Mouse (Mus musculus) spleen, adult 2 months (tissue): ENCODE data around the gene Nckap5. TPM values are rescaled to one million over a fixed set of nuclear protein-coding genes. Genes with fewer than 3 reads are reported as not detected.

Experiments used
- DNase-seq, 2 experiments: peaks; one replicate each; pipeline versions ENCODE4 v3.0.0 to v3.0.0-alpha.2; 2012 to 2021; ENCODE audit warnings: low spot score in 2 of 2, low read depth in 1 of 2
- H3K27ac ChIP-seq: fragments of 200-500 bp; 2 replicates; pipeline ENCODE4 v1.5.1; 2012; ENCODE audit warnings: low read length, inconsistent platforms; ENCODE audit not compliant: insufficient read depth
- H3K27me3 ChIP-seq: fragments of 200-500 bp; 2 replicates; pipeline ENCODE4 v1.6.1; 2012; ENCODE audit warnings: mild to moderate bottlenecking, moderate library complexity, low read length, inconsistent platforms; ENCODE audit not compliant: control insufficient read depth, insufficient read depth
- H3K36me3 ChIP-seq: fragments of 200-500 bp; 2 replicates; pipeline ENCODE4 v1.6.1; 2012; ENCODE audit warnings: mild to moderate bottlenecking, low read length, inconsistent platforms; ENCODE audit not compliant: control insufficient read depth, insufficient read depth
- H3K4me1 ChIP-seq: fragments of 200-500 bp; 2 replicates; pipeline ENCODE4 v1.6.1; 2011; ENCODE audit warnings: inconsistent platforms; ENCODE audit not compliant: control insufficient read depth, insufficient read depth, insufficient read length
- H3K4me3 ChIP-seq: fragments of 200-500 bp; 2 replicates; pipeline ENCODE4 v1.5.1; 2011; ENCODE audit warnings: mild to moderate bottlenecking, inconsistent platforms; ENCODE audit not compliant: insufficient read depth, insufficient read length; ENCODE audit errors: extremely low read depth
- CTCF ChIP-seq: fragments of 200-500 bp; IDR thresholded peaks from 2 replicates; pipeline ENCODE4 v1.5.1; 2011; ENCODE audit warnings: mild to moderate bottlenecking, inconsistent platforms; ENCODE audit not compliant: insufficient read depth, insufficient read length, insufficient replicate concordance; ENCODE audit errors: extremely low read depth
- POLR2A ChIP-seq: fragments of 200-500 bp; IDR thresholded peaks from 2 replicates; pipeline ENCODE4 v1.6.1; 2011; ENCODE audit warnings: low read depth, low read length, inconsistent platforms
- WGBS: fragments of 180-500 bp; shearing (Covaris S2); methylation state at CpG from one replicate; pipeline ENCODE4 v1.1.7; 2018; 5-methylcytosine and 5-hydroxymethylcytosine counted together
- polyA plus RNA-seq: library from polyadenylated mRNA; depleted of rRNA; stranded (reverse); fragments of >200 nt; gene quantifications from 2 replicates; pipeline ENCODE4 v1.2.3, GENCODE M21; 2012

The Nckap5 gene
- polyA plus RNA-seq, 1 experiment, result 0.26 TPM

DNA sequence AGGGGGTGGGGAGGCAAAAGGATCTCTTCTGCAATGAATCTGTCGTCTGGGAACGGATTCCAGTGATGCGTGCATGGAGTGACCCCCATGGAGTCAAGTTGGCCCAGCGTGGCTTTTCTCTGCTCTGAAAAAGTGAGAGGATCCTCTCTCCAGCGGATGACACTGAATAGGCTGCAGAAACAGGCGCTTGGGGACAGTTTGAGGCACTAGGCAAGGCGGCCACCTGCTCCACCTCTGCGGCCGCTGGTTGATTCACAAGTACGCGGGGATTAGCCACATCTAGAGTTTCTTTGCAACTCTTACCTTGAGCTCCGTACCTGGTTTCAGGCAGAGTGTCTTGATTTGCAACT, 92.3 kb downstream of the Nckap5 start:
- H3K27ac ChIP-seq, result no peak overlapping the region
- H3K27me3 ChIP-seq, result peaks cover 2% of the 10 kb centered on the region; the same call in 1 of the 2 replicates
- WGBS, result 6% methylated on average over 12 of the region's 12 CpGs
- H3K4me1 ChIP-seq, result no peaks in the 10 kb centered on the region
- no peak for TF ChIP-seq POLR2A
- TF ChIP-seq CTCF, result no peak
- H3K4me3 ChIP-seq, result no peak overlapping the region
- H3K36me3 ChIP-seq, result no peaks in the 10 kb centered on the region
- DNase-seq, result no peak

DNA sequence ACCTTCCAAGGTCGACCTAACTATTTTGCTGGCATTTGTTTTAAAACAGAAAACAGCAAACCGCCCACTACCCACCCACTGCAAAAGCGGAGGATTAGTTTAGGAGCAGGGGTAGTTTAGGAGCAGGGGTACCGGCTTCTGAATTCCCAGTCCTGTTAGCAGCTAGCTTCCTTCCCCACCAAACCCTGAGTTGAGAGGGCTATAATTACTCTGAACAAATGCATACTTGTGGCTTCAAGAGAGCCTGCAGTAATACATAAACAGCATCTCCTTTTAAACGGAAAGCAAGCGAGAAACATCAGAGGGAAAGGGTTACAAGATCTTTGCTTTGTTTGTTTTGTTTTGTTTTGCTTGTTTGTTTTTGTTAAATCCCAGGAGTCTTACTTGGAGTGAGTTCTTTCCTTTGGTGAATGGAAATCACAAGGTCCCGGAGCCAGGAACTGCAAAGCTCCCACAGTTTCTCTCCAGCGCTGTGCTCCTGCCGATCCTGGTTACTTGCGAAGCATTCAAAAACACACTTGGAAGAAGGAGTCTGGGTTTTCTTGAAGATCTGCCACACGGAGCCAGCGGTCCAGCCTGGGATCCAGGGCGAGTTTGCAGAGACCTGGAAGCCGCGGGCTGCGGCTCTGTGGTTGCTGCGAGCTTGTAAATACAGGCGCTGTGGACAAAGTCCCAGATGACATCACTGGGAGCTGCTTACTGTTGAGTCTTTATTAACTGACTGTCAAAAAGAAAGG, 92.9 kb downstream of the Nckap5 start:
- 4% methylated on average over 18 of the region's 18 CpGs for whole genome bisulfite sequencing
- Histone ChIP-seq H3K4me3 (no peak overlapping the region), H3K4me1 (no peaks in the 10 kb centered on the region), H3K27ac (no peak overlapping the region), H3K36me3 (no peaks in the 10 kb centered on the region), H3K27me3 (peaks cover 2% of the 10 kb centered on the region; the same call in 1 of the 2 replicates)
- DNase-seq, result no peak
- TF ChIP-seq CTCF (no peak), POLR2A (no peak)

DNA sequence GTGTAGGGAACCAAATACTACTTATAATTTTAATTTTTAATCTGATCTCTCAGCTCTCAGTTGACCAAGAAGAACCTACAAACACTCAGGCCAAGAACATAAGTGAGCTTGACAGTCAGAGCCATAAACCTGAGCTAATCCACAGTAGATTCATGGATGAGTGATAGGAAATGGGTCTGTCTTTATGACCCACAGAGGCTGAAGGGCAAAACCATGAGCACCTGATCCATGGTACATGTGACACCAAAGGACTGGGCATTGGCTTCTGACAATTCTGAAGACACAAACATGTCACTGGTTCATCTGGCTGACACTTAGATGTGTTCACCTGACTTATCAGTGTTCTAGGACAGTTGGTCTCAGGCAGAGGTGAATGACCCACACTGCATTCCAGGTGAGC, 98.9 kb downstream of the Nckap5 start:
- no peak overlapping the region for H3K27ac ChIP-seq
- H3K4me3 ChIP-seq, result no peak overlapping the region
- H3K4me1 ChIP-seq, result no peaks in the 10 kb centered on the region
- TF ChIP-seq CTCF, result no peak
- no peak for TF ChIP-seq POLR2A
- no peak for DNase-seq
- no peaks in the 10 kb centered on the region for H3K27me3 ChIP-seq
- H3K36me3 ChIP-seq, result no peaks in the 10 kb centered on the region

DNA sequence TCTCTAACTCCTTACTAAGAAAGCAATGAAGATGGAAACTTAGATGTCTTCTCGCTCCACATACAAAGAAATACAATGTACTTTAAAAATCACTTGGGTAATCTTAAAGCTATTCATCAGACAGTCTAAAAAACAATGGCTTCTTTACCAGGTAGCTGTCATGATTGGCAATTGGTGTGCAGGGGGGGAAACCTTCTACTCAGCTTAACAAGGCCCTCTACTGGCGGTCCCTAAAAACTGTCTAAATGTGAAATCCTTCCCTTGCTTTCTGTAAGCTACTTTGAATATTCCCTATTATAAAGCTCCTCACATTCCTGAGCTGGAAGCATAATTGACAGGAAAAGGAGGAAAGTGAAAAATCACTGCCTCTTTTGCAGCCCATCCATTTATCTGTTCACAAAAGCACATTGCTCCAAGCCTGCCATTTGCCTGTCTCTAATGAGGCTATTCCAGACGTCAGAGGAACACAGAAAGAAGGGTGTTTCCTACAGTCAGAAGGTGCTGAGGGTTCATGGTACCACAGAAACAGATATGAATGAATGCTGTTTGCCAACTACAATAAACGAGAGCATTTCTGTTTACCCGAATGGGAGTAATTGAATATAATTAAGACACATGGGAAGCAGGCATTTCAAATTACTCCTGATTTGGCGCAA, 104.1 kb downstream of the Nckap5 start:
- Histone ChIP-seq H3K4me3 (no peak overlapping the region), H3K27me3 (no peaks in the 10 kb centered on the region), H3K36me3 (no peaks in the 10 kb centered on the region), H3K4me1 (no peaks in the 10 kb centered on the region), H3K27ac (no peak overlapping the region)
- TF ChIP-seq POLR2A (no peak), CTCF (no peak)
- WGBS, result 76% methylated on average over 6 of the region's 6 CpGs
- no peak for DNase-seq

DNA sequence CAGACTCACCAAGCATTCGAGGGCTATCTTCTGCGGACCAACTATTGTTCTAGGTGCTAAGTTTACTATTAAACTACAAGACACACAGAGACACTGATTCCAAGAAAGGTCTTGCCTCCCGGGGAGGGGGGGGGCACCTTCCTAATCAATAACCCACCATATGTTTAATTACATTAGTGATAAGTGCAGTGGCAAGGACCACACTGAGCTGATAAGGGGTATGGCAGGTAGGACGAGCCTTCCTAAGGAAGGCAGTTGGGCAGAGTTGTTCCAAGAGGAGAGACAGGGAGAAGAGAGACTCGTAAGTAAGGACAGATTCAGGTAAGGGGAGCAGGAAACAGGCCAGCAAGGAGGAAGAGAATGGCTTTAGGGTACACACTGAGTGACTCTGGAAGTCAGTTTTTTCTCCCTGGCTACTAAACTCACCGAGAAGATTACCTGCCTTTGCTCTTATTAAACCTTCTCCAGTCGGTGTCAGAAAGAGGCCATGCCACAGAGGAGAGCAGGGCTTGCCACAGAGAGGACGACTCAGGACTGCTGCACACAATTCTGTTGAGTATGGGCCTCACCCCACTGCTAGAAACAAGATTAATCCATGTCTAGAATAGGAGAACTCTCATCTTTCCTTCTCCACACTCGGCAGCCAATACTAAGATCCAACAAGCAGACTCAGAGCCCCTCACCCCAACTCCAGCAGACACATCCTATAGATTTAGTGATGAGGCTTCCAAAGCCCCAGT, 104.8 kb downstream of the Nckap5 start:
- no peak for DNase-seq
- no peaks in the 10 kb centered on the region for H3K4me1 ChIP-seq
- TF ChIP-seq CTCF, result no peak
- 83% methylated on average over 9 of the region's 9 CpGs for WGBS
- no peaks in the 10 kb centered on the region for H3K27me3 ChIP-seq
- H3K27ac ChIP-seq, result no peak overlapping the region
- no peaks in the 10 kb centered on the region for H3K36me3 ChIP-seq
- H3K4me3 ChIP-seq, result no peak overlapping the region

DNA sequence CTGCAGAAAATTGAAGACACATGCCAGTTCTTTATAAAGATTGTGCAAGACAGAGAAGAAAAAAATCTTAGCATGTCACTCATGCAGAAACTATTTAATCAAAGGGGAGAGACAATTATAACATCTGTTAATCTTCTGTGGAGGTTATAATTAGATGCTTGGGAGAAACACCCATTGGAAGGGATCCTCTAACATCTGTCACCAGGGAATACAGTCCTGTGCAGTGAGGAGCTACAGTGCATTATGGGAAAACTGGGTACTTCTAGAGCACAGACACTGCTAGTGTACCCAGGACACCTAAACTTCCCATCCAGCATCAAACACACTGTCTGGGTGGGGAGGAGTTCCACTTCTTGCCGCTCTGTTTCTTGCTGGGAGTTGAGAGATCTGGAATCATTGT, 108.7 kb downstream of the Nckap5 start:
- H3K4me3 ChIP-seq, result no peak overlapping the region
- 93% methylated on average over 1 of the region's 1 CpGs for WGBS
- H3K27me3 ChIP-seq, result no peaks in the 10 kb centered on the region
- H3K27ac ChIP-seq, result no peak overlapping the region
- H3K4me1 ChIP-seq, result no peaks in the 10 kb centered on the region
- TF ChIP-seq CTCF (no peak), POLR2A (no peak)
- DNase-seq, result no peak
- H3K36me3 ChIP-seq, result no peaks in the 10 kb centered on the region
